Comparison of ENCODE assay signal across 9 mouse cellular contexts in genomic region chr7:114719381-114720131, GRCm38 (mm10). TPM values are rescaled to one million over a fixed set of nuclear protein-coding genes. Genes with fewer than 3 reads are reported as not detected.
DNase-seq lines count a peak whose midpoint lies in the region; ATAC-seq lines count a peak whose summit lies in the region.
"Had no signal": no experiment of that assay in that cellular context is flagged by ENCODE, and none has a peak within 500 bp of the region (broad histone marks: within the 10 kb centered on the region; RNA-seq: fewer than 3 reads in every experiment).

No protein-coding gene starts in this region.

- ATAC-seq in midbrain, embryonic 11.5 days (ENCODE audit: low FRiP score) = peak; percentile 30; the same call in 1 of the 2 replicates

- H3K27ac ChIP-seq in midbrain, embryonic 11.5 days (ENCODE audit: low read depth, low read length) = no peak overlapping the region

- no peaks in the 10 kb centered on the region for H3K9me3 ChIP-seq in midbrain, embryonic 11.5 days (ENCODE audit: control insufficient read depth, low read length)

- peak overlapping the region; percentile 34 for H3K4me2 ChIP-seq in midbrain, embryonic 11.5 days

- peaks cover 13% of the 10 kb centered on the region for H3K27me3 ChIP-seq in midbrain, embryonic 11.5 days (ENCODE audit: control insufficient read depth, insufficient read depth, low read length)

- H3K36me3 ChIP-seq in midbrain, embryonic 11.5 days (ENCODE audit: control insufficient read depth, insufficient read depth, low read length) = no peaks in the 10 kb centered on the region

- no peak overlapping the region for H3K4me3 ChIP-seq in midbrain, embryonic 11.5 days (ENCODE audit: low read depth, low read length)

- H3K9ac ChIP-seq in midbrain, embryonic 11.5 days (ENCODE audit: low read length) = no peak overlapping the region

- peak; percentile 21 to 37 for DNase-seq in B cell, adult 2 months
- peak; percentile 69 for DNase-seq in Muller cell, postnatal 12 days (ENCODE audit: inconsistent ontology term)
- DNase-seq in embryo, embryonic 10.5 days (ENCODE audit: low spot score) = peak; percentile 76
- DNase-seq in heart, postnatal 14 days = peak; percentile 14 to 50
- DNase-seq in kidney, postnatal 4 days = peak; percentile 59 to 61
- DNase-seq in midbrain, embryonic 11.5 days (ENCODE audit: low spot score, missing footprints) = peak; percentile 89
- DNase-seq in thymus, postnatal 25 days = peak; percentile 30
- no peak for DNase-seq in spleen, postnatal 36 days (ENCODE audit: low spot score in 2 of 2)

- peaks cover 5% of the 10 kb centered on the region for H3K4me1 ChIP-seq in midbrain, embryonic 11.5 days (ENCODE audit: control insufficient read depth, insufficient read depth, low read length)

- intact Hi-C loops in heart, postnatal 14 days (cut with DNase I) = loop anchor here (5.0 kb wide), 1 partner anchor 137 kb away; no protein-coding TSS in a partner anchor

- 2% methylated on average over 17 of the region's 17 CpGs for WGBS in midbrain, embryonic 11.5 days

RNA-seq across cellular contexts. Expression of gene Calcb, which starts 1.1 kb away (rescaled TPM):
- under 1 TPM; 0.54 to 0.79 TPM for total RNA-seq in heart, postnatal 14 days (2021)
- polyA plus RNA-seq in midbrain, embryonic 11.5 days (2014; fragmentation: Nextera tagmentation; extraction: Ambion mirVana) = not detected in 2 replicates
- polyA plus RNA-seq: testis, adult 2 months had no signal

RNA-seq across cellular contexts. Expression of gene Insc, which starts 23.9 kb away (rescaled TPM):
- under 1 TPM; 0.74 to 0.83 TPM for total RNA-seq in heart, postnatal 14 days (2021)
- polyA plus RNA-seq in midbrain, embryonic 11.5 days (2014; fragmentation: Nextera tagmentation; extraction: Ambion mirVana) = 1.7 and 2.2 TPM in 2 replicates

Comparison
In these comparisons a context has a peak if more than half of its experiments do, and no peak if none do; other contexts are left out.
1. DNase-seq: peak in B cell, adult 2 months (2 of 2), Muller cell, postnatal 12 days (single experiment), embryo, embryonic 10.5 days (single experiment), heart, postnatal 14 days (2 of 2), kidney, postnatal 4 days (2 of 2), midbrain, embryonic 11.5 days (single experiment) and thymus, postnatal 25 days (single experiment); none in spleen, postnatal 36 days (0 of 2).